Comparison of ENCODE assay signal across 9 mouse cellular contexts in the genomic region with DNA sequence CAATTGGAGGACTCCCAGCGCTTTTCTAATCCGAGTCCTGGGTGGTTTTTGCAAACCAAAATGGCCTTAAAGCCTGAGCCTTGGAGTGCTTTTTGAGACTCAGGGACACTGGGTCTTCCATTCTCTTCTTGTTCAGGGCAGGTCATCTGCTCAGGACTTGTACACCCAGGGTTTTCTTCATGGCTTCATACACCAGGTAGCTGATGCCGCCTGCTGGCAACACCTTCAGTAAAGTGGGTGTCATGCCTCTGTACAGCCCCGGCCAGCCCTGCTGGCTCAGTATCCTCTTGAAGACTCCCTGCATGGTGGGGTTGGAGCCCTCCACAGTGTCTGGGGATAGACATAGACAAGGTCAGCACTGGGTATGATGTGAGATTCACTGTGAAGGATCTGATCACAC. TPM values are rescaled to one million over a fixed set of nuclear protein-coding genes. Genes with fewer than 3 reads are reported as not detected.
DNase-seq lines count a peak whose midpoint lies in the region; ATAC-seq and TF ChIP-seq lines count a peak whose summit lies in the region.
"Had no signal": no experiment of that assay in that cellular context is flagged by ENCODE, and none has a peak within 500 bp of the region (broad histone marks: within the 10 kb centered on the region; RNA-seq: fewer than 3 reads in every experiment).

No protein-coding gene starts in this region.

- H3K36me3 ChIP-seq in midbrain, embryonic 10.5 days = peaks cover 21% of the 10 kb centered on the region
- peaks cover under 1% of the 10 kb centered on the region; the same call in 1 of the 2 replicates for H3K36me3 ChIP-seq in midbrain, embryonic 16.5 days (ENCODE audit: control insufficient read depth, insufficient read depth, low read length)
- peaks cover 9% of the 10 kb centered on the region for H3K36me3 ChIP-seq in intestine, postnatal 0 days (ENCODE audit: control insufficient read depth, insufficient read depth)
- H3K36me3 ChIP-seq in splenic B cell, adult 2 months (ENCODE audit: control insufficient read depth, insufficient read depth, low read length, poor library complexity, severe bottlenecking) = no peaks in the 10 kb centered on the region

- H3K4me2 ChIP-seq in midbrain, embryonic 16.5 days (ENCODE audit: low read length) = no peak overlapping the region
- no peak overlapping the region for H3K4me2 ChIP-seq in intestine, postnatal 0 days (replicated peaks; ENCODE audit: low read depth)

- WGBS in midbrain, embryonic 10.5 days = 87% methylated on average over 4 of the region's 4 CpGs
- WGBS in midbrain, embryonic 16.5 days = 83% methylated on average over 4 of the region's 4 CpGs
- 87% methylated on average over 4 of the region's 4 CpGs for WGBS in intestine, postnatal 0 days

- no peaks in the 10 kb centered on the region for H3K9me3 ChIP-seq in midbrain, embryonic 10.5 days (replicated peaks)
- H3K9me3 ChIP-seq in midbrain, embryonic 16.5 days (replicated peaks; ENCODE audit: control insufficient read depth, low read length, poor library complexity, severe bottlenecking) = no peaks in the 10 kb centered on the region
- no peaks in the 10 kb centered on the region for H3K9me3 ChIP-seq in intestine, postnatal 0 days (ENCODE audit: control insufficient read depth)

- H3K27me3 ChIP-seq in midbrain, embryonic 10.5 days (ENCODE audit: low read depth, poor library complexity, severe bottlenecking) = peaks cover 12% of the 10 kb centered on the region
- H3K27me3 ChIP-seq in midbrain, embryonic 16.5 days (ENCODE audit: control insufficient read depth, insufficient read depth, low read depth, low read length) = no peaks in the 10 kb centered on the region
- H3K27me3 ChIP-seq in intestine, postnatal 0 days (replicated peaks; ENCODE audit: control insufficient read depth, insufficient read depth, low read length) = no peaks in the 10 kb centered on the region
- H3K27me3 ChIP-seq in splenic B cell, adult 2 months (ENCODE audit: control insufficient read depth, insufficient read depth, low read length, poor library complexity, severe bottlenecking) = no peaks in the 10 kb centered on the region

- no peak overlapping the region for H3K9ac ChIP-seq in midbrain, embryonic 16.5 days (ENCODE audit: low read depth, low read length)
- H3K9ac ChIP-seq in intestine, postnatal 0 days (ENCODE audit: low read depth, low read length) = 0 out of 2 replicates have a peak overlapping the region, but pooled peaks have one; percentile 8

- peak; percentile 67 for DNase-seq in cerebellum, adult 9-11 months
- DNase-seq in cerebellum, postnatal 10 days = no peak
- no peak for DNase-seq in midbrain, embryonic 10.5 days (ENCODE audit: low spot score)
- DNase-seq in splenic B cell, adult 2 months (ENCODE audit: low read depth, low spot score) = peak; percentile 18
- no peak for DNase-seq in right cerebral cortex, postnatal 36 days (ENCODE audit: low spot score in 2 of 2)
- DNase-seq: kidney, adult 18-20 months had no signal

- H3K4me3 ChIP-seq in midbrain, embryonic 10.5 days = peak overlapping the region; percentile 87
- H3K4me3 ChIP-seq in midbrain, embryonic 16.5 days (ENCODE audit: low read depth, low read length) = no peak overlapping the region
- H3K4me3 ChIP-seq in intestine, postnatal 0 days (ENCODE audit: low read depth, low read length) = no peak overlapping the region

- peak overlapping the region; percentile 99 for H3K27ac ChIP-seq in midbrain, embryonic 10.5 days (replicated peaks)
- H3K27ac ChIP-seq in midbrain, embryonic 16.5 days (ENCODE audit: low read length) = no peak overlapping the region; the same call in 1 of the 2 replicates
- no peak overlapping the region for H3K27ac ChIP-seq in intestine, postnatal 0 days (ENCODE audit: low read depth, low read length)

- no peak for TF ChIP-seq CTCF in intestine, postnatal 0 days (IDR thresholded peaks at IDR 0.05; ENCODE audit: low read depth)

- ATAC-seq in midbrain, embryonic 16.5 days = no peak
- no peak for ATAC-seq in intestine, postnatal 0 days
- ATAC-seq in frontal cortex, adult (ENCODE audit: low TSS enrichment) = no peak

- H3K4me1 ChIP-seq in midbrain, embryonic 10.5 days = peaks cover 27% of the 10 kb centered on the region
- H3K4me1 ChIP-seq in midbrain, embryonic 16.5 days (ENCODE audit: control insufficient read depth, insufficient read depth, low read length) = peaks cover 14% of the 10 kb centered on the region
- H3K4me1 ChIP-seq in intestine, postnatal 0 days (replicated peaks; ENCODE audit: control insufficient read depth, insufficient read depth, low read length) = peaks cover 3% of the 10 kb centered on the region; the same call in 1 of the 2 replicates

RNA-seq across cellular contexts. Expression of gene Khsrp, which starts 1.5 kb away (rescaled TPM):
- 45.4 and 53.7 TPM in 2 replicates for polyA plus RNA-seq in midbrain, embryonic 10.5 days (2016; fragmentation: Nextera tagmentation; extraction: Ambion mirVana)
- 23.9 and 25.4 TPM in 2 replicates for polyA plus RNA-seq in midbrain, embryonic 16.5 days (2015; fragmentation: Nextera tagmentation; extraction: Ambion mirVana)
- 18.8 and 19.9 TPM in 2 replicates for polyA plus RNA-seq in intestine, postnatal 0 days (2015; fragmentation: Nextera tagmentation; extraction: Ambion mirVana)

RNA-seq across cellular contexts. Expression of gene Slc25a41, which starts 8.6 kb away (rescaled TPM):
- 0.10 TPM in 1 of 2 replicates, not detected in the other for polyA plus RNA-seq in midbrain, embryonic 10.5 days (2016; fragmentation: Nextera tagmentation; extraction: Ambion mirVana)
- polyA plus RNA-seq in midbrain, embryonic 16.5 days (2015; fragmentation: Nextera tagmentation; extraction: Ambion mirVana) = not detected in 2 replicates
- polyA plus RNA-seq in intestine, postnatal 0 days (2015; fragmentation: Nextera tagmentation; extraction: Ambion mirVana) = not detected in 2 replicates

RNA-seq across cellular contexts. Expression of gene Gm17949, which starts 21.6 kb away (rescaled TPM):
- polyA plus RNA-seq in midbrain, embryonic 10.5 days (2016; fragmentation: Nextera tagmentation; extraction: Ambion mirVana) = 0.39 and 0.52 TPM in 2 replicates
- polyA plus RNA-seq in midbrain, embryonic 16.5 days (2015; fragmentation: Nextera tagmentation; extraction: Ambion mirVana) = 0.41 and 0.88 TPM in 2 replicates
- polyA plus RNA-seq in intestine, postnatal 0 days (2015; fragmentation: Nextera tagmentation; extraction: Ambion mirVana) = 0.22 and 0.25 TPM in 2 replicates

RNA-seq across cellular contexts. Expression of gene Gtf2f1, which starts 21.8 kb away (rescaled TPM):
- 81.2 and 83.3 TPM in 2 replicates for polyA plus RNA-seq in midbrain, embryonic 10.5 days (2016; fragmentation: Nextera tagmentation; extraction: Ambion mirVana)
- 71.7 and 74.6 TPM in 2 replicates for polyA plus RNA-seq in midbrain, embryonic 16.5 days (2015; fragmentation: Nextera tagmentation; extraction: Ambion mirVana)
- polyA plus RNA-seq in intestine, postnatal 0 days (2015; fragmentation: Nextera tagmentation; extraction: Ambion mirVana) = 43.3 and 43.5 TPM in 2 replicates

RNA-seq across cellular contexts. Expression of gene Crb3, which starts 26.1 kb away (rescaled TPM):
- polyA plus RNA-seq in midbrain, embryonic 10.5 days (2016; fragmentation: Nextera tagmentation; extraction: Ambion mirVana) = 1.2 and 1.5 TPM in 2 replicates
- polyA plus RNA-seq in midbrain, embryonic 16.5 days (2015; fragmentation: Nextera tagmentation; extraction: Ambion mirVana) = 2.1 and 3.3 TPM in 2 replicates
- 121 and 130 TPM in 2 replicates for polyA plus RNA-seq in intestine, postnatal 0 days (2015; fragmentation: Nextera tagmentation; extraction: Ambion mirVana)

Comparison
In these comparisons a context has a peak if more than half of its experiments do, and no peak if none do; other contexts are left out.
1. DNase-seq: peak in cerebellum, adult 9-11 months (single experiment) and splenic B cell, adult 2 months (single experiment); none in cerebellum, postnatal 10 days (0 of 2), midbrain, embryonic 10.5 days (single experiment) and right cerebral cortex, postnatal 36 days (0 of 2).